Mouse (Mus musculus): Measurements from ENCODE around the gene Grip1. TPM values are rescaled to one million over a fixed set of nuclear protein-coding genes. Genes with fewer than 3 reads are reported as not detected.

The Grip1 gene
- polyA plus RNA-seq, 1 experiment from 2014 or later, result 4.3 TPM

GRCm38 (mm10) chr10:119427653-119428052 lies 26.0 kb upstream of the Grip1 start:
- H3K4me1 ChIP-seq (ENCODE audit: control insufficient read depth, insufficient read depth, low read length), result no peaks in the 10 kb centered on the region
- H3K9ac ChIP-seq (replicated peaks; ENCODE audit: low read depth, low read length), result no peak overlapping the region
- no peaks in the 10 kb centered on the region for H3K27me3 ChIP-seq (ENCODE audit: control insufficient read depth, insufficient read depth, low read length)
- H3K36me3 ChIP-seq (ENCODE audit: control insufficient read depth, insufficient read depth, low read length), result no peaks in the 10 kb centered on the region
- H3K4me3 ChIP-seq (ENCODE audit: low read depth, low read length), result no peak overlapping the region
- no peaks in the 10 kb centered on the region for H3K9me3 ChIP-seq (ENCODE audit: control insufficient read depth, low read depth, low read length)
- H3K27ac ChIP-seq (ENCODE audit: low read length), result no peak overlapping the region
- no peak for ATAC-seq (ENCODE audit: insufficient number of reproducible peaks, insufficient read depth, low FRiP score, low read depth)
- 87% methylated on average over 7 of the region's 7 CpGs for WGBS
- no peak overlapping the region for H3K4me2 ChIP-seq (replicated peaks; ENCODE audit: low read depth, low read length)

DNA sequence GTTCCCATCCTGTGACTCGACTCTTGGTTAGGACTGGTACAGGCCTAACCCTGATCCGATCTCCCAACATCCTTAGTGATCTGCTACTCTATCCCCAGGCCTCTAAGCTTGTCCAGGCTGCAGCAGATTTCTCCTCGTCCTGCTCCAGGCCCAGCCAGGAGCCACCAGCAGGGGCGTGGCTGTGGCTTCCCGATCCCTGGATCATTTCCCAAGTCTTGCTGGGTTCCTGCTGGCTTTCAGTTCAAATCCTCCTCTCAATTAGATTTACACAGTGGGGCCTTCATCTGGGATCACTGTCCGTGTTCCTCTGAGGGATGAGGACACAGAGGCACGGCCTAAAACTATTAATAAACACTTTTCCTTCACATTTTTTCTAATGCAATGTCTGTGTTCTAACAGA lies 25.5 kb upstream of the Grip1 start:
- no peak overlapping the region for H3K27ac ChIP-seq (ENCODE audit: low read length)
- no peaks in the 10 kb centered on the region for H3K36me3 ChIP-seq (ENCODE audit: control insufficient read depth, insufficient read depth, low read length)
- no peak for ATAC-seq (ENCODE audit: insufficient number of reproducible peaks, insufficient read depth, low FRiP score, low read depth)
- no peak overlapping the region for H3K4me2 ChIP-seq (replicated peaks; ENCODE audit: low read depth, low read length)
- no peaks in the 10 kb centered on the region for H3K4me1 ChIP-seq (ENCODE audit: control insufficient read depth, insufficient read depth, low read length)
- H3K9me3 ChIP-seq (ENCODE audit: control insufficient read depth, low read depth, low read length), result no peaks in the 10 kb centered on the region
- H3K27me3 ChIP-seq (ENCODE audit: control insufficient read depth, insufficient read depth, low read length), result no peaks in the 10 kb centered on the region
- 63% methylated on average over 7 of the region's 7 CpGs for WGBS
- no peak overlapping the region for H3K4me3 ChIP-seq (ENCODE audit: low read depth, low read length)
- no peak overlapping the region for H3K9ac ChIP-seq (replicated peaks; ENCODE audit: low read depth, low read length)

DNA sequence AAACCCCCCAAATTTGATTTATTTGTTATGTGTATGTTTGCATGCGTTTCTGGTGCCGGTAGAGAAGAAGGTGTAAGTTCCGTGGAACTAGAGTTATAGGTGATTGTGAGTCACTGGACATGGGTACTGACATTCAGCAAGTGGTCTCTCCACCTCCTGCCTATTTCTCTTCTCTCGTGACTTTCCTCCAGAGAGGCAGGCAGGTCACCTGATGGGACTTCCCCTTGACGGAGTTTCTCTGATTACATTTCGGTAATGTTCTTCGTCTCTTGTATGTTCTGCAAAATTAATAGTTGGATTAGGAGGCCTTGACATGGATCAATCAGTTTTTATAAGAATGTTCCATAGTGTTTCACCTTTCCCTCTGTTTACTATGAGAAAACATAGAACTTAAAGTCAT lies 23.4 kb upstream of the Grip1 start:
- H3K27ac ChIP-seq (ENCODE audit: low read length), result no peak overlapping the region
- 76% methylated on average over 7 of the region's 7 CpGs for WGBS
- H3K36me3 ChIP-seq (ENCODE audit: control insufficient read depth, insufficient read depth, low read length), result no peaks in the 10 kb centered on the region
- no peak overlapping the region for H3K9ac ChIP-seq (replicated peaks; ENCODE audit: low read depth, low read length)
- H3K9me3 ChIP-seq (ENCODE audit: control insufficient read depth, low read depth, low read length), result no peaks in the 10 kb centered on the region
- no peaks in the 10 kb centered on the region for H3K27me3 ChIP-seq (ENCODE audit: control insufficient read depth, insufficient read depth, low read length)
- no peak for ATAC-seq (ENCODE audit: insufficient number of reproducible peaks, insufficient read depth, low FRiP score, low read depth)
- H3K4me1 ChIP-seq (ENCODE audit: control insufficient read depth, insufficient read depth, low read length), result no peaks in the 10 kb centered on the region
- H3K4me2 ChIP-seq (replicated peaks; ENCODE audit: low read depth, low read length), result no peak overlapping the region
- H3K4me3 ChIP-seq (ENCODE audit: low read depth, low read length), result no peak overlapping the region

DNA sequence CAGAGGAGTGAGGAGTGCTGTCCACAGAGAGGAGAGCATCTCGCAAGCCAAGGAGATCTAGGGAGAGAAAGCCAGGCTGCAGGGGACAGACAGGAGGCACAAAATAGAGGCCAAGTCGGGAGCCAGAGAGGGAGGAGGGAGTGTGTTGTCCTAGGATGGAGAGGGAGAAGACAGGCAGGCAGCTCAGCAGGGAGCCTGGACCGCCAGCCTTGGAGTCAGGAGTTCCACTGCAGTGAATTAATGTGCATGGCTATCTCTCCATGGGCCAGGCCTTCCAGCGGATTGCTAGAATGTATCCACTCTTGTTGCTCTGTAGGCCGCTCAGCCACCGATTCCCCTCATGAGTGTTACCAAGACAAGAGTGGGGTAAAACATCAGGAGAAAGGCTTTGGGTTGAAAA lies 21.8 kb upstream of the Grip1 start:
- H3K4me3 ChIP-seq (ENCODE audit: low read depth, low read length), result no peak overlapping the region
- no peak overlapping the region for H3K9ac ChIP-seq (replicated peaks; ENCODE audit: low read depth, low read length)
- no peaks in the 10 kb centered on the region for H3K9me3 ChIP-seq (ENCODE audit: control insufficient read depth, low read depth, low read length)
- WGBS, result 72% methylated on average over 6 of the region's 6 CpGs
- no peaks in the 10 kb centered on the region for H3K4me1 ChIP-seq (ENCODE audit: control insufficient read depth, insufficient read depth, low read length)
- H3K4me2 ChIP-seq (replicated peaks; ENCODE audit: low read depth, low read length), result no peak overlapping the region
- no peaks in the 10 kb centered on the region for H3K27me3 ChIP-seq (ENCODE audit: control insufficient read depth, insufficient read depth, low read length)
- no peak overlapping the region for H3K27ac ChIP-seq (ENCODE audit: low read length)
- no peaks in the 10 kb centered on the region for H3K36me3 ChIP-seq (ENCODE audit: control insufficient read depth, insufficient read depth, low read length)
- no peak for ATAC-seq (ENCODE audit: insufficient number of reproducible peaks, insufficient read depth, low FRiP score, low read depth)

DNA sequence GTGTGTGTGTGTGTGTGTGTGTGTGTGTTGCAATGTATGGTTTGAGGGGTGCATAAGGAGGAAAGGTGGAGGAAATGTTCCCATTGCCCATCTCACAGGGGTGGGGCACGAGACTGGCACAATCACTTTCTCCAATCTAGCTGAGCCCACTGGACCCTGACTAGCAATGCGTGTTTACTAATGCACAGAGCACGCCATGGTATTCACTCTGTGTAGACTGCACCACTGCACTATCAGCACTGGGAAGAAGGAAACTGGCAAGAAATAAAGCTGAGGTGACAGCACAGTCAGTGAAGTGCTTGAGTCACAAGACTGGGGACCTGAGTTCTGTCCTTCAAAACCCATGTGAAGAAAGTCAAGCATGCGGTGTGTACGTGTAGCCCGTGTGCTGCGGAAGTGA lies 17.8 kb upstream of the Grip1 start:
- ATAC-seq (ENCODE audit: insufficient number of reproducible peaks, insufficient read depth, low FRiP score, low read depth), result no peak
- no peak overlapping the region for H3K27ac ChIP-seq (ENCODE audit: low read length)
- H3K4me1 ChIP-seq (ENCODE audit: control insufficient read depth, insufficient read depth, low read length), result no peaks in the 10 kb centered on the region
- H3K36me3 ChIP-seq (ENCODE audit: control insufficient read depth, insufficient read depth, low read length), result no peaks in the 10 kb centered on the region
- H3K4me2 ChIP-seq (replicated peaks; ENCODE audit: low read depth, low read length), result no peak overlapping the region
- H3K9ac ChIP-seq (replicated peaks; ENCODE audit: low read depth, low read length), result no peak overlapping the region
- no peaks in the 10 kb centered on the region for H3K27me3 ChIP-seq (ENCODE audit: control insufficient read depth, insufficient read depth, low read length)
- WGBS, result 86% methylated on average over 7 of the region's 7 CpGs
- no peak overlapping the region for H3K4me3 ChIP-seq (ENCODE audit: low read depth, low read length)
- no peaks in the 10 kb centered on the region for H3K9me3 ChIP-seq (ENCODE audit: control insufficient read depth, low read depth, low read length)

GRCm38 (mm10) chr10:119437319-119437718 lies 16.3 kb upstream of the Grip1 start:
- Histone ChIP-seq H3K27me3 (ENCODE audit: control insufficient read depth, insufficient read depth, low read length) (no peaks in the 10 kb centered on the region), H3K9ac (replicated peaks; ENCODE audit: low read depth, low read length) (no peak overlapping the region), H3K4me2 (replicated peaks; ENCODE audit: low read depth, low read length) (no peak overlapping the region), H3K27ac (ENCODE audit: low read length) (no peak overlapping the region), H3K4me1 (ENCODE audit: control insufficient read depth, insufficient read depth, low read length) (no peaks in the 10 kb centered on the region), H3K9me3 (ENCODE audit: control insufficient read depth, low read depth, low read length) (no peaks in the 10 kb centered on the region), H3K36me3 (ENCODE audit: control insufficient read depth, insufficient read depth, low read length) (no peaks in the 10 kb centered on the region), H3K4me3 (ENCODE audit: low read depth, low read length) (no peak overlapping the region)
- 69% methylated on average over 3 of the region's 3 CpGs for WGBS
- ATAC-seq (ENCODE audit: insufficient number of reproducible peaks, insufficient read depth, low FRiP score, low read depth), result no peak

- WGBS, result 42% methylated on average over 6 of the region's 6 CpGs
- ATAC-seq (ENCODE audit: insufficient number of reproducible peaks, insufficient read depth, low FRiP score, low read depth), result no peak
- Histone ChIP-seq H3K27me3 (ENCODE audit: control insufficient read depth, insufficient read depth, low read length) (no peaks in the 10 kb centered on the region), H3K27ac (ENCODE audit: low read length) (no peak overlapping the region), H3K9ac (replicated peaks; ENCODE audit: low read depth, low read length) (no peak overlapping the region), H3K4me2 (replicated peaks; ENCODE audit: low read depth, low read length) (no peak overlapping the region), H3K36me3 (ENCODE audit: control insufficient read depth, insufficient read depth, low read length) (no peaks in the 10 kb centered on the region), H3K9me3 (ENCODE audit: control insufficient read depth, low read depth, low read length) (no peaks in the 10 kb centered on the region), H3K4me3 (ENCODE audit: low read depth, low read length) (no peak overlapping the region), H3K4me1 (ENCODE audit: control insufficient read depth, insufficient read depth, low read length) (no peaks in the 10 kb centered on the region)
These were observed 11.9 kb upstream of the Grip1 start for GRCm38 (mm10) chr10:119441743-119442142.

DNA sequence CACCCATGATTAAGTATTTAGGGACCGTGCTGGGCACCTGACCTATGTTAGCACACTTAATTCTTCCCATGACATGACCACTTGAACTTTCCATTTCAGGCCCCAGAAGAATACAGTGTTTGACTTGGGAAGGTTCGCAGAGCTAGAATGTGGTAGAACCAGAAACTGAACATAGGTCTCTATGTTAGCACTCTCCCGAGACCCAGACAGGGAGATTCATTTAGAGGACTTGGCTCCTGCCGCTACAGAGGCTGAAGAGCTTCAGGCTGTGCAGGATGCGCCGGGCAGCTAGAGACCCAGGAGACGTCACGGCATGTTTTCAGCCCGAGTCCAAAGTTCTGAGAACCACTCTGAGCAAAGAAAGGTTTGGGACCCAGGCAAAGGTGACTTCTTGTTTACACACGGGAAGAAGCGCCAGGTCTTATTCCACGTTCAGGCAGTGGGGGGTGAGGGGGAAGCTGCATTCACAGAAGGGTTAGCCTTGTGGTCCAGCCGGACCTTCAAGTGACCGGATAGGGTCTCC lies 6.2 kb upstream of the Grip1 start:
- Histone ChIP-seq H3K27ac (ENCODE audit: low read length) (no peak overlapping the region), H3K4me2 (replicated peaks; ENCODE audit: low read depth, low read length) (no peak overlapping the region)
- no peak for ATAC-seq (ENCODE audit: insufficient number of reproducible peaks, insufficient read depth, low FRiP score, low read depth)

GRCm38 (mm10) chr10:119447930-119448329 lies 5.7 kb upstream of the Grip1 start:
- H3K27ac ChIP-seq (ENCODE audit: low read length), result no peak overlapping the region
- 86% methylated on average over 3 of the region's 3 CpGs for WGBS
- no peak for ATAC-seq (ENCODE audit: insufficient number of reproducible peaks, insufficient read depth, low FRiP score, low read depth)
- H3K4me2 ChIP-seq (replicated peaks; ENCODE audit: low read depth, low read length), result no peak overlapping the region
- H3K36me3 ChIP-seq (ENCODE audit: control insufficient read depth, insufficient read depth, low read length), result no peaks in the 10 kb centered on the region
- H3K4me3 ChIP-seq (ENCODE audit: low read depth, low read length), result no peak overlapping the region
- H3K9ac ChIP-seq (replicated peaks; ENCODE audit: low read depth, low read length), result no peak overlapping the region
- H3K9me3 ChIP-seq (ENCODE audit: control insufficient read depth, low read depth, low read length), result no peaks in the 10 kb centered on the region
- no peaks in the 10 kb centered on the region for H3K27me3 ChIP-seq (ENCODE audit: control insufficient read depth, insufficient read depth, low read length)
- H3K4me1 ChIP-seq (ENCODE audit: control insufficient read depth, insufficient read depth, low read length), result no peaks in the 10 kb centered on the region

More for the DNA sequence above, 6.2 kb upstream of the Grip1 start:
- Histone ChIP-seq H3K4me3 (ENCODE audit: low read depth, low read length) (no peak overlapping the region), H3K4me1 (ENCODE audit: control insufficient read depth, insufficient read depth, low read length) (no peaks in the 10 kb centered on the region), H3K9me3 (ENCODE audit: control insufficient read depth, low read depth, low read length) (no peaks in the 10 kb centered on the region), H3K36me3 (ENCODE audit: control insufficient read depth, insufficient read depth, low read length) (no peaks in the 10 kb centered on the region), H3K27me3 (ENCODE audit: control insufficient read depth, insufficient read depth, low read length) (no peaks in the 10 kb centered on the region), H3K9ac (replicated peaks; ENCODE audit: low read depth, low read length) (no peak overlapping the region)
- WGBS, result 62% methylated on average over 14 of the region's 14 CpGs
